Mouse (Mus musculus) mesoderm, embryonic 11.5 days (tissue): ENCODE measurements around the gene Stra6l.
A peak's percentile ranks its signal among the peaks of the same experiment; 100 is the strongest.

Experiments
- DNase-seq: peaks from one replicate; pipeline ENCODE4 v3.0.0-alpha.2; 2012; ENCODE audit warnings: low read depth, low spot score

The Stra6l gene

GRCm38 (mm10) chr4:45848109-45848824 is at the start of gene Stra6l:
Gene Stra6l (plus strand): TSS chr4:45848664.
- DNase-seq, result no peak

GRCm38 (mm10) chr4:45798964-45799363 is 49.5 kb upstream of the Stra6l start, which contains the start of gene Aldh1b1:
Gene Aldh1b1 (plus strand): TSS chr4:45799022.
- peak; percentile 68 for DNase-seq

DNA sequence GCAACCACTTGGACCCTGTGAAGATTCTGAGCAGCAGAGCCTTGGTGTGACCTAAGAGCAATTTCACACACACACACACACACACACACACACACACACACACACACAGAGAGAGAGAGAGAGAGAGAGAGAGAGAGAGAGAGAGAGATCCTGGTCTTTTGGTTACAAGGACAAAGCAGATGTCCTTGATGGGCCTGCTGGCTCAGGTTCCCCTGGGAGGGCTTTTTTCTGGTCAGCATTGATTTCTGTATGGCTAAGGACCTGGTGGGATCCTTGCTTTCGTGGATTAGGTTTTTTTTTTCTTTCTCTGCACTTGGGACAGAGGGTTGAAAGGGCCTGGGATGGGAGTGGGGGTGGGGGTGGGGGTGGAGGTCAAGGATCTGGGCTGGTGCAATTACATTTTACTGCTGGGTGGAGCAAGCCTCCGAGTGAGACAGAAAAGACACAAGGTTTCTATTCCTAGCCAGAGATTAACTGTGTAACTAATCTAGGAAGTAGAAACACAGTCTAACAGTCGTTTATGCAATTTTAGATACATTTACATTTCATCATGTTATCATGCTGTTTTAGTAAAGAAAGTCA is 48.4 kb upstream of the Stra6l start:
- peak; percentile 50 for DNase-seq

GRCm38 (mm10) chr4:45802900-45803299 is 45.6 kb upstream of the Stra6l start:
- no peak for DNase-seq

- DNase-seq, result no peak
These were observed 40.4 kb upstream of the Stra6l start for GRCm38 (mm10) chr4:45808034-45808433.

DNA sequence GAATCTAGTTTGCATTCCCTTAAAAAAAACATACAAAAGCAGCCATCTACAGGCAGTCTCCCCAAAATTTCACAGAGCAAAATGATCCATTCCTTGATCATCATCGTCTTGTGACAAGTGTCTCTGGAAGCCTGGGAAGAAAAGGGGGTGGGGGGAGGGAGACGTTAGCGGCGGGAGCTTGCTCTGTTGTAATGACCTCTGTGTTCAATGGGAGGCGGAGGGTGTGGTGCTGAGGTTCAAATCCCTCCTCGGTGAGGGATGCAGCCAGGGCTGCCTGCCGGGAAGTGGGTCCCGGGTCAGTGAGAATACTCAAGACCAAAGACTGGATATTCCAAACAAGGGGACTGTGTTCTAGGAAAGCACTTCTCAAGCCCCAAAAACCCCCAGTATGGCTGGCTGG is 37.2 kb upstream of the Stra6l start:
- no peak for DNase-seq

- DNase-seq, result peak; percentile 71
These were observed 32.9 kb upstream of the Stra6l start for GRCm38 (mm10) chr4:45815542-45815941.

DNA sequence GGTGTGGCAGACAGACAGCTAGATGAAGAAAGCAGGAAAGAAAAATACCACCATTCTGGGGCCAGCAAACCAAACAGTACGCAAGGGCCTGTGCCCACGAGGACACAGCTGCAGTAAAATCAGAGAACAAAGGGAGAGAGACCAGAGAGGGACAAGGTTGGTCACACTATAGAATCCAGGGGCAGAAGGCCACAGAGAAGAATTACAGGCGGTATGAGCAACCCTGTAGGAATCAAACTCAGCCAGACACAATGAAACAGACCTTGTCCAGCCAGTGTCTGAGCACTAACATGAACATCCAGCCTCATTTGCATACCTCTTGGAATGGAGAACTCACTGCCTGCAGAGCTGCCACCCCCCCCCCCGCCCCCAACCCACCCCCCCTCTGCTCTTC is 29.7 kb upstream of the Stra6l start:
- peak; percentile 39 for DNase-seq

- DNase-seq, result peak; percentile 73
These were observed 29.1 kb upstream of the Stra6l start for GRCm38 (mm10) chr4:45819208-45819931.

GRCm38 (mm10) chr4:45820074-45820830 is 28.2 kb upstream of the Stra6l start:
- DNase-seq, result peak; percentile 74

GRCm38 (mm10) chr4:45821995-45822394 is 26.5 kb upstream of the Stra6l start:
- DNase-seq, result no peak

DNA sequence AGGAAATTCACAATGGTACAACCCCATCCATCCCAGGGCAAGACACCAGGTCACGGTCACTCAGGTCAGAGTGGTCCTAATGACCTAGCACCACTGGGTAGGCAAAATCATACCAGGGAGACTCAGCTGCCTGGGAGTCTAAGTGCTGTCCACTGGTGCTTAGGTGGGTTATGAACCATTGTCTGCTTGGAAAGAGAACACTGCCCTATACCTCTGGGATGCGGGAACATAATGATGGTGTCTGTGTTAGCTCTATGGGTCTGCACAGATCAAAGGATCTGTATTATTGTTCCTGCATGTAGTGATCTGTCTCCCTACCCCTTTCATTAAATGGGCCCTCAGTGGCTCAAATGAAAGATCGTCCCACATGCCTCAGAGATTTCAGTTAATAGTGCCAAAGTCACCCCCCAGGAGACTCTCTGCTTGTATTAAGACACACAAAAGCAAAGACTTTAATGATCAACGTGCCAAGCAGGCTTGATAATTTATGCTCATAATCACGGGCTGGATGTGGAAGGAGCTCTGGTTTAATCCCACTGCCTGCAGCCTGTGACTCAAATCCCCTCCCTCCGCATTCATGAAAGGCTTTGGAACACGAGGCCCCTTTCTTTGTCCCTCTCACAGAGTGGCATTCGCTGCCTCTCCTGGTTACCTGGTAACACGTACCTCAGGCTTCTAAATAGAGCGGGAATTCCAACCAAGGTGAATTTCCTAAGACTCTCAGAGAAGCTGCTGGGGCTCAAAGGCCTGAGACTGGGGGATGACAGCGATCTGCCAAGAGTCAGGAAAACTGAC is 25.5 kb upstream of the Stra6l start:
- DNase-seq, result no peak

DNA sequence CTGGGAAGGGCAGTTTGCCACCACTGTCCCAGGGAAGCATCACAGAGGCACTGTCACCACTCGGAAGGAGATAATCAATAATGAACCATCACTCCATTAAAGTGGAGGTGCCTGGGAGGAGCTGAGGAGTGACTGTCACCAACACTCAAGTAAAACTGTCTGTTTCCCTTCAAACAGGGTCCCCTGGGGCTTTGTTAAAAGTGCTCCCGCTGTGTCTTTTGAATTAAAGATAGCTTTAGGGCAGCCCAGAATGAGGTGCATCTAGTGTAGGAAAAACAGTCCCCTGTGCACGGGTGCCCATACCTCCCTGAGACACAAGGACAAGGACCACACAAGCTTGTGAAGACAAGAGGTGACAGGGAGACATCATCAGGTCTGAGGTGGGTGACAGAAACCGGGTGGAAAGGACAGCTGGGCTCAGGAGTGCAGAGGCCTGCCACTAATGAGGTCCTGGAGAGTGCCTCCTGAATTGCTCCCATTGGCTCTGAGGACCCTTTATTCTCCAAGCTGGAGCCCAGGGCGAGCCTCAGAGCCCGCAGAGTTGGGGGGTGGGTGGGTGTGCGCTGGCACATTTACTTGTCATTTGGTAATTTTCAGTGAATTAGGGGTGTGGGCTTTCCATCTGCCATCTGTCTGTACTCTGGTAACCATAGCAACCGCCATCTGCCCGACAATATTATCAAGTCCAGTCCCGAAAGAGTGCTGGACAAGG is 24.3 kb upstream of the Stra6l start:
- peak; percentile 74 for DNase-seq

- no peak for DNase-seq
These were observed 23.5 kb upstream of the Stra6l start for GRCm38 (mm10) chr4:45824761-45825556.

DNA sequence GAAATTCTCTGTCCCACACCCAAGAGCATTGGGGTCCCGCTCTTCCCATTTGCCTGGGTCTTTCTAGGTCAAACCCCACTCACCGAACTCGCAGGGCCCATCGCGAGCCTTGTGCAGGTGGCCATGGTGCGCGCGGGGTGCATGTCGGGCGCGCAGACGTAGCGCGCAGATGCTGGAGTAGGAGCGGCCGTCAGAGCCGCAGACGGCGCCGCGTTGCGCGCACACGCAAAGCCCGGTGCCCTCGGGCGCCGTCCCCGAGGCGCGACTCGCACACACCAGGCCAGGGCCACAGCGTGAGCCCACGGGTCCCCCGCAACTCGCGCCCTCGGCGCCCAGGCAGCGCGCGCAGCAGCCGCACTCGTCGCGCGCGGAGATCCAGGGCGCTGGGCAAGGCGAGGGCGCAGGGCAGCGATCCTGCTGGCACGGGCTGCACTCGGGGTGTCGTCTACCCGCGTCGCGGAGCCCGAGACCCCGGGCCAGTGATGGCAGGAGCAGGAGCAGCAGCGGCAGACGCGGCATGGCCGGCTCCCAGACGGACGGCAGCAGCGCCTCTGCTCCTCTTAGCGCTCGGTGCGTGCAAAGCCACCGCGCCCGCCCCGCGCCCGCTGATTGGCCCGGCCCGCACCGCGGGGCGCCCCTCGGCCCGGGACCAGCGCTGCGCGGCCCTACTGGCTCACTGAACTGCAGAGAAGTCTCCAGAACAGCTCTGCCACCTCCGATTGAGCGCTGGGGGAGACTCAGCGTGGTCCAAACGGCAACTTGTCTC is 22.0 kb upstream of the Stra6l start, which contains the start of gene Igfbpl1:
Gene Igfbpl1 (minus strand): TSS at position 649 of the 766 bp plus-strand sequence.
- DNase-seq, result no peak

- DNase-seq, result no peak
These were observed 18.3 kb upstream of the Stra6l start for GRCm38 (mm10) chr4:45829907-45830759.

DNA sequence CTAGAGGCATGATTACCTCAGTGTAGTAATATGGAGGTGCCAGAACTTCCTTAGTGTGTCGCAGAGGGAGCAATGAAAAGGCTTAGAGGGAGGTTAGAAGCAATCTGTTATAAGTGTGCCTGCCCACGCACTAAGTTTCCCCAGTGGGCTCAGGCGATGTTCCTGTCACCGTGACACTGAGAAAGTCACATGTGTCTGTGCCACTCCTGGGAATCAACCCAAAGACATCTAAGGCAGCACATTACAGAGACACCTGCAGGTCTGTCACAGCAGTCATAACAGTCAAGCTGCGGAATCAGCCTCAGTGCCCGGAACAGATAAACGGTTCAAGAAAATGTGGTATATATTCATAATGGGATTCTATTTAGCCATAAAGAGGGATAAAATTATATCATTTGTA is 16.5 kb upstream of the Stra6l start:
- DNase-seq, result no peak

DNA sequence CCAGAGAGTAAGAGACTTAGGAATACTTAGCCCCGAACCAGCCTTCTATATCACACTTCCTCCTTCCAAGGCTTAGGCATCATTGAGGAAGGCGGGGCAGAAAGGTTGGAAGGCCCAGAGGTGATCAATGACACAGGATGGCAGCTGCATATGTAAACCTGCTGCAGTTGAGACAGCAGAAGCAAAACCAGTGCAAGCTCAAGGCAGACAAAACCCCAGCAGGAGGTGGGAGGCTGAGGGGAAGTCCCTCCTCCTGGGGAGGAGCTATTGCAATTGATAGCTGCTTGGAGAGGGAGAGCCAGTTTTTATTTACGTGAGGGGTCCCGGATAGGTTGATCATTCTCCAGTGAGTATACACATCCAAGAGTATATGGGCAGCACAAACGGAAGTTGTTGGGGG is 15.0 kb upstream of the Stra6l start:
- DNase-seq, result no peak
